Mouse (Mus musculus) neutrophil, adult 5-6 weeks (primary cell): Measurements from ENCODE around the gene Clec12b. TPM values are rescaled to one million over a fixed set of nuclear protein-coding genes. Genes with fewer than 3 reads are reported as not detected.
"Not testable (repeated sequence)": the region's sequence is repeated elsewhere in the genome, so short reads cannot be mapped to it uniquely, and the experiment has no call there.

Experiments
- ATAC-seq: fragments of 151-379, 151-347 bp; 2 replicates; pipeline ENCODE4 v1.8.0; 2017; ENCODE audit warnings: mild to moderate bottlenecking, moderate TSS enrichment; ENCODE audit not compliant: insufficient number of reproducible peaks, poor library complexity, low FRiP score, severe bottlenecking; ENCODE audit errors: extremely low read depth
- total RNA-seq: library from RNA; stranded (forward); fragments of 200-1000 nt; gene quantifications from 2 replicates; pipeline ENCODE4 v1.2.3, GENCODE M21; 2017

Clec12b gene
- total RNA-seq, 1 experiment from 2014 or later: 1.7 TPM

- no peak for ATAC-seq
Observed at GRCm38 (mm10) chr6:129380454-129380853, 5.2 kb downstream of the Clec12b start.

DNA sequence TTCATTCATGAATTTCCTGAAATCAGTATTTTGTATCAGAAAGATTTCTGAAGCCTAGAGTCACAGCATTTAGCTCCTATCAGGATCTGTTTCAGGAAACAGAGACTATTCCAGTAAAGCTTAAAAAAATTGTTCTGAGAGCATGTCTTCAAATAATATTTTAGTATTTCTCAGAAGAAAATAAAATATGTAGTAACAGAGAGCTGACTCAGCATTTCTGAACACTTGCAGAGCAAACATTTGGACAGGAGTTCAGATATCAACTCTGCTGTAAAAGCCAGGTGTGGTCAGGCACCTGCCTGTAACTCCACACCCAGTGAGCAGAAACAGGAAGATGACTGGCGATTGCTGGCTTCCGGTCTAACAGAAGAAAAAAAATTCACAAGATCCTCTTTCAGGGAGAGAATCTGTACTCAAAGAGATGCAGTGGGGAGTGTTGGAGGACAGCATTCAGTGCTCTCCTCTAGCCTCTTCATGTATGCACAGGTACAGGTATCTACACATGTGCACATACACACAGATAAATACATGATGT is 10.7 kb downstream of the Clec12b start:
- peak; percentile 93 for ATAC-seq

- no peak for ATAC-seq
Observed at GRCm38 (mm10) chr6:129369374-129370132, 16.1 kb downstream of the Clec12b start.

DNA sequence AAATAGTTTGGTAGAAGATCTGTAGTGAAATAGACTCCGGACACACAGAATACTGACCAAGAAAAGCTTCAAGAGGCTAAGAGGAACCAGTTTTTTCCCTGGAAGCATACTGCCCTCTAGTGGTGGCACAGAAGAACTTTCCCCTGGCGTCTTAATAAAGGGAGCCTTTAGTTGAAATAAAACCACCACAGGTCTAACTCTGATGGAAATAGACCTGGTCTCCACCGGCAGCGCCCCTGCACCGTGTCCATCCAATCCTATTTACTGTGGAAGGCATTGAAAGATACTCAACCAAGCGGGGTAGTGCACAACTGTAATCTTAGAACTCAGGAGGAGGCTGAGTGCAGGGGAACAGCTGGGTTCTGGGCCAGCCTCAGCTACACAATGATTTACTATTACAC is 19.7 kb downstream of the Clec12b start:
- peak; percentile 95 for ATAC-seq

GRCm38 (mm10) chr6:129363942-129364341 is 21.7 kb downstream of the Clec12b start:
- ATAC-seq: no peak

DNA sequence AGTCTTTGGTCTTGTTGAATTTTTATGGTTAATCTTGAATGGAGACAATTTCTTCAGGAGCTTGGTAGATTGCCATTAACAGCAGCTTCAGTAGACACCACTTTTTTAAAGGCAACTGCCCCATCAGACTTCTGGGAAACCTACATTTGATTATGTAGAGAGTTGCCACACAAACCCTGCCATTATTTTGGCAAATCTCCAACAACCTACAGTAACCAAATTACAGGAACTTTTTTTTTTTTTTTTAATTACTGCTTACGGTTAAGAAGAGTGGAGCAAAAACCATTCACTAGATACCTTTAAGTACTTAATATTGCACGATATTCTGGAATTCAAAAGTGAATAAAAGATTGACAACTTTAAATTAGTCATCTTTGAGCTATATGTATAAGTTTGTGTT is 26.2 kb downstream of the Clec12b start:
- no peak for ATAC-seq

DNA sequence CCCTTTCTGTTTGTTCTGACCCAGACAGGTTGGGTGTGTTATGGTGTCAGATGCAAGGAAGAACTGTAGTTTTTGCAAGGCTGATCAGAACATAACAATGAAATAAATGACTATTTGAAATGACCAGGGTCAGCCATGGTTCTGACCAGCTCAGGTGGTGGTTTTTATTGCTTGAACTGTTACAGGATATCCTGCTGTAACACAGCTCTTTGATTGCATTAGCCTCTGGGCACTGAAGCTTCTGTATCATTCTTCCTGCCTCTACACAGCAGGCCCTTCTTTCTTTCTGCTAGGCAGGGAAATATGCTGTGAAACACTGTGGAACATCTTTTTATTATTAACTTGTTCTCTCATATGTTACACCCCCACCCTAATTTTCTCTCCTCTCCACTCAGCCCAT is 29.2 kb downstream of the Clec12b start:
- no peak for ATAC-seq

DNA sequence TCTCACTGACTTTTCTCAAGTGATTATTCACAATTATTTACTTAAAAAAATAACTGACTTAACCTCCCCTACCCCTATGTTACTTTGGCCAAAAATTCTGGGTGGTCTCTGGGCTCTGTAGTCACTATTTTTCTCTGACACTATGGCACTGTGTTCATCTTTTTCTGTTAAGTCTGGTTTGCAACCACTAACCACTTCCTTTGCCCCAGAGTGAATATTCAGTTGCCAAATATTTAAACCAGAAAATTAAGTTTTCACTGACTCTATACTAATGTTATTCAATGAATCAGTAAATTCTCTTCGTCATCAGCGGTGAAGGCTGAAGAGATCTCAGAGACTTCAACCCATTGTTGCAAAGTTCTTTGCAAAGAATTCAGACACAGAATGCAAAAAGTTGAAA is 29.9 kb downstream of the Clec12b start:
- no peak for ATAC-seq

GRCm38 (mm10) chr6:129351091-129351490 is 34.6 kb downstream of the Clec12b start:
- ATAC-seq: no peak

GRCm38 (mm10) chr6:129349524-129350352 is 35.9 kb downstream of the Clec12b start:
- peak; percentile 84 for ATAC-seq

DNA sequence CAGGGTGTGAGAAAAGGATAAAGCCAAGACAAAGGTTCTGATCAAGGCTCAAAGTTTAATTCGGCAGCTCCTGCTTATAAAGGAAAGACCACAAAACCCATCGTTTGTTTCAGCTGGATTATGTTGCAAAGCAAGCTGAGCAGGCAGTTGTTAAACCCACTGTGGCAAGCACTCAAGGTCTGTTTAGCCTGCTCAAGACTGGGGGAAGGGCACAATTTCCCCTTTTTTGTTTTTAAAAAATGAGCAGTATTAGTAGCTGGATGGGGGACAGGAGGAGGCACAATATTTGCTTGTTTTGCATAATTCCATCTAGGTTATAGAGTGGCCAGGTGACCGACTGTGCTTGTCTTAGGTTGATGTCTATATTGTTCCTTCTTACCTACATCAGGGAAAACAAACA is 41.3 kb downstream of the Clec12b start:
- peak; percentile 61; the same call in 1 of the 2 replicates for ATAC-seq

GRCm38 (mm10) chr6:129342391-129342790 is 43.3 kb downstream of the Clec12b start, which contains the start of gene Clec12a:
Gene Clec12a (plus strand): TSS chr6:129342691.
- ATAC-seq: not testable (repeated sequence)

- ATAC-seq: no peak
Observed at GRCm38 (mm10) chr6:129337751-129338150, 47.9 kb downstream of the Clec12b start.

- peak; percentile 100 for ATAC-seq
Observed at GRCm38 (mm10) chr6:129333674-129334078, 52.0 kb downstream of the Clec12b start.

GRCm38 (mm10) chr6:129331610-129332009 is 54.1 kb downstream of the Clec12b start, which contains the start of gene 4922502D21Rik:
Gene 4922502D21Rik (minus strand): TSS chr6:129331796.
- ATAC-seq: no peak

GRCm38 (mm10) chr6:129326568-129327150 is 59.0 kb downstream of the Clec12b start:
- no peak for ATAC-seq

DNA sequence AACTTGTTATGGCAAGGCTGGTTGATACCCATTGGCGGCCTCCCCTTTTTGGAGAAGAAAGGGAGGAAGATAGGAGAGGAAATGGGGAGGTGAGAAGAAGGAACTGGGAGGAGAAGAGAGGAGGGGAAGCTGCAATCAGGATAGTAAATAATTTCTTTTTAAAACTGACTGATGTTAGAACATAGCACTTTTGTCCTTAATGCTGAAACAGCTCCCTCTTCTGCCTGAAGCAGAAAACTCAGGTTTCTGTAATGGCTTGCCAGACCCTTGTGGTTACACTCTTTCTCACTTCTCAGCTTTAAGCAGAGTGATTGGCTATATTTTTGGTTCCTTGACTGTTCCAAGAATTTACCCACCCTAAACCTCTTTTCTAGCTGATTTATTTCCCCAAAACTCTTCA is 59.7 kb downstream of the Clec12b start:
- ATAC-seq: peak; percentile 69; the same call in 1 of the 2 replicates
